Mouse (Mus musculus) testis, adult 2 months (tissue): ENCODE results near the gene Atp8a2. TPM values are rescaled to one million over a fixed set of nuclear protein-coding genes. Genes with fewer than 3 reads are reported as not detected.

Source experiments
- H3K27ac ChIP-seq: fragments of 200-500 bp; 2 replicates; pipeline ENCODE4 v1.5.1; 2012; ENCODE audit warnings: low read depth, low read length; ENCODE audit not compliant: control insufficient read depth, insufficient read depth
- H3K27me3 ChIP-seq: fragments of 200-500 bp; 2 replicates; pipeline ENCODE4 v1.6.1; 2012; ENCODE audit warnings: mild to moderate bottlenecking, low read length, moderate library complexity; ENCODE audit not compliant: control insufficient read depth, insufficient read depth
- H3K36me3 ChIP-seq: fragments of 200-500 bp; 2 replicates; pipeline ENCODE4 v1.6.1; 2012; ENCODE audit warnings: mild to moderate bottlenecking, low read length; ENCODE audit not compliant: control insufficient read depth, insufficient read depth
- H3K4me1 ChIP-seq: fragments of 200-500 bp; 2 replicates; pipeline ENCODE4 v1.6.1; 2012; ENCODE audit warnings: low read length; ENCODE audit not compliant: control insufficient read depth, insufficient read depth
- H3K4me3 ChIP-seq: fragments of 200-500 bp; 2 replicates; pipeline ENCODE4 v1.5.1; 2012; ENCODE audit warnings: low read depth, mild to moderate bottlenecking, low read length, moderate library complexity, mixed read lengths; ENCODE audit not compliant: control insufficient read depth
- CTCF ChIP-seq: fragments of 200-500 bp; IDR thresholded peaks from 2 replicates; pipeline ENCODE4 v1.5.1; 2012; ENCODE audit warnings: low read depth, mild to moderate bottlenecking, inconsistent platforms, low read length, moderate library complexity; ENCODE audit not compliant: control insufficient read depth, insufficient read depth, insufficient replicate concordance
- POLR2A ChIP-seq: fragments of 200-500 bp; IDR thresholded peaks from 2 replicates; pipeline ENCODE4 v1.6.1; 2012; ENCODE audit warnings: low read depth, mild to moderate bottlenecking, inconsistent platforms, low read length, moderate library complexity; ENCODE audit not compliant: control insufficient read depth
- polyA plus RNA-seq: library from polyadenylated mRNA; depleted of rRNA; stranded (reverse); fragments of >200 nt; gene quantifications from 2 replicates; pipeline ENCODE4 v1.2.3, GENCODE M21; 2012

The Atp8a2 gene
- polyA plus RNA-seq, 1 experiment: 18.8 TPM

- Histone ChIP-seq H3K4me1 (no peaks in the 10 kb centered on the region), H3K4me3 (no peak overlapping the region), H3K36me3 (no peaks in the 10 kb centered on the region)
These were observed 487.3 kb downstream of the Atp8a2 start for GRCm38 (mm10) chr14:59709505-59710335.

GRCm38 (mm10) chr14:59708009-59708408 lies 489.0 kb downstream of the Atp8a2 start:
- Histone ChIP-seq H3K4me3 (no peak overlapping the region), H3K27me3 (no peaks in the 10 kb centered on the region)
- TF ChIP-seq CTCF: no peak
- no peak for TF ChIP-seq POLR2A

More at GRCm38 (mm10) chr14:59709505-59710335, 487.3 kb downstream of the Atp8a2 start:
- Histone ChIP-seq H3K27ac (no peak overlapping the region), H3K27me3 (no peaks in the 10 kb centered on the region)
- TF ChIP-seq CTCF (no peak), POLR2A (no peak)

GRCm38 (mm10) chr14:59705326-59706058 lies 491.5 kb downstream of the Atp8a2 start:
- Histone ChIP-seq H3K27me3 (no peaks in the 10 kb centered on the region), H3K4me3 (no peak overlapping the region), H3K27ac (no peak overlapping the region), H3K36me3 (no peaks in the 10 kb centered on the region), H3K4me1 (no peaks in the 10 kb centered on the region)
- no peak for TF ChIP-seq POLR2A
- no peak for TF ChIP-seq CTCF

More at GRCm38 (mm10) chr14:59708009-59708408, 489.0 kb downstream of the Atp8a2 start:
- Histone ChIP-seq H3K27ac (no peak overlapping the region), H3K4me1 (no peaks in the 10 kb centered on the region), H3K36me3 (no peaks in the 10 kb centered on the region)

- TF ChIP-seq CTCF (no peak), POLR2A (no peak)
- Histone ChIP-seq H3K27ac (no peak overlapping the region), H3K27me3 (no peaks in the 10 kb centered on the region), H3K4me1 (no peaks in the 10 kb centered on the region), H3K4me3 (no peak overlapping the region), H3K36me3 (no peaks in the 10 kb centered on the region)
These were observed 495.5 kb downstream of the Atp8a2 start for GRCm38 (mm10) chr14:59701492-59701891.

GRCm38 (mm10) chr14:59695160-59695559 lies 501.8 kb downstream of the Atp8a2 start:
- TF ChIP-seq CTCF (no peak), POLR2A (no peak)
- H3K27me3 ChIP-seq: no peaks in the 10 kb centered on the region
- no peaks in the 10 kb centered on the region for H3K36me3 ChIP-seq
- H3K4me3 ChIP-seq: no peak overlapping the region
- no peak overlapping the region for H3K27ac ChIP-seq
- no peaks in the 10 kb centered on the region for H3K4me1 ChIP-seq

GRCm38 (mm10) chr14:59692164-59692563 lies 504.8 kb downstream of the Atp8a2 start:
- H3K36me3 ChIP-seq: no peaks in the 10 kb centered on the region
- no peak for TF ChIP-seq CTCF
- H3K4me1 ChIP-seq: no peaks in the 10 kb centered on the region
- H3K4me3 ChIP-seq: no peak overlapping the region
- H3K27ac ChIP-seq: no peak overlapping the region
- no peaks in the 10 kb centered on the region for H3K27me3 ChIP-seq

GRCm38 (mm10) chr14:59691402-59691801 lies 505.6 kb downstream of the Atp8a2 start:
- no peaks in the 10 kb centered on the region for H3K27me3 ChIP-seq
- no peaks in the 10 kb centered on the region for H3K4me1 ChIP-seq
- H3K4me3 ChIP-seq: no peak overlapping the region
- H3K36me3 ChIP-seq: no peaks in the 10 kb centered on the region
- no peak for TF ChIP-seq POLR2A
- H3K27ac ChIP-seq: no peak overlapping the region
